Comparison of ENCODE assay signal across 21 mouse cellular contexts in the genomic region with DNA sequence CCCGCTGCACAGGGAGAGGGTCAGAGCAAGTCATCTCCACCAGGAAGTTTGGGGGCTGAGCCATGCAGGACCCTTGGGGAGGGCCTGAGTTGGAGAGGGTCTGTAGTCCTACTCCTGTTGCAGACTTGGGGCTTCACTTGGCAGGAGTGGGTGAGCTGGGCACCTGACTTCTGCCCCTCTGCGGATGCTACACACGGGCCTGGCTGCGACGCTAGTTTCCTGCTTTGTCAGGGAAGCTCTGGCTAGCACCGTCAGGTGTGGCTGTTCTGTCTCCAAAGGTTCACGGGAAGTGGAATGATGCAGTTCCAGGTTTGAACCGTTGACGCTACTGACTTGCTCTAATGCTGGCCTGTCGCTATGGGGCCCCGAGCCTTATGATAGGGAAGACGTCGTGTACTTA.
A peak's percentile ranks its signal among the peaks of the same experiment; 100 is the strongest.
DNase-seq lines count a peak whose midpoint lies in the region; ATAC-seq and TF ChIP-seq lines count a peak whose summit lies in the region.
"Had no signal": no experiment of that assay in that cellular context is flagged by ENCODE, and none has a peak within 500 bp of the region (broad histone marks: within the 10 kb centered on the region; RNA-seq: fewer than 3 reads in every experiment).

No protein-coding gene starts in this region.

- ATAC-seq in heart, embryonic 13.5 days (ENCODE audit: extremely low read depth, insufficient number of reproducible peaks, low FRiP score, low TSS enrichment): no peak
- no peak for ATAC-seq in kidney, embryonic 16.5 days (ENCODE audit: low FRiP score, low TSS enrichment)
- ATAC-seq in limb, embryonic 14.5 days (ENCODE audit: low FRiP score, low read depth): no peak
- ATAC-seq in stomach, embryonic 15.5 days (ENCODE audit: insufficient read depth, low FRiP score, low read depth): no peak
- ATAC-seq: forebrain, embryonic 16.5 days; liver, embryonic 12.5 days had no signal

- no peaks in the 10 kb centered on the region for H3K27me3 ChIP-seq in heart, embryonic 13.5 days (replicated peaks)
- H3K27me3 ChIP-seq in heart, embryonic 10.5 days (ENCODE audit: insufficient read depth, poor library complexity, severe bottlenecking): no peaks in the 10 kb centered on the region
- no peaks in the 10 kb centered on the region for H3K27me3 ChIP-seq in kidney, embryonic 16.5 days (ENCODE audit: insufficient read depth, low read length)
- H3K27me3 ChIP-seq in limb, embryonic 14.5 days (ENCODE audit: control insufficient read depth, insufficient read depth, low read length): no peaks in the 10 kb centered on the region
- H3K27me3 ChIP-seq in stomach, embryonic 15.5 days (replicated peaks): no peaks in the 10 kb centered on the region
- H3K27me3 ChIP-seq: embryonic facial prominence, embryonic 13.5 days; heart, embryonic 12.5 days; hindbrain, embryonic 15.5 days; liver, embryonic 12.5 days had no signal

- no peak overlapping the region for H3K27ac ChIP-seq in heart, embryonic 13.5 days (replicated peaks)
- H3K27ac ChIP-seq in heart, embryonic 10.5 days: no peak overlapping the region
- 0 out of 2 replicates have a peak overlapping the region, but pooled peaks have one; percentile 25 for H3K27ac ChIP-seq in kidney, embryonic 16.5 days (ENCODE audit: low read length)
- H3K27ac ChIP-seq in limb, embryonic 14.5 days (replicated peaks; ENCODE audit: low read depth, low read length): peak overlapping the region; percentile 77
- peak overlapping the region; percentile 80; the same call in 1 of the 2 replicates for H3K27ac ChIP-seq in stomach, embryonic 15.5 days
- H3K27ac ChIP-seq: hindbrain, embryonic 15.5 days; liver, embryonic 12.5 days had no signal

- H3K36me3 ChIP-seq in heart, embryonic 13.5 days: peaks cover 37% of the 10 kb centered on the region
- peaks cover 35% of the 10 kb centered on the region for H3K36me3 ChIP-seq in heart, embryonic 10.5 days
- H3K36me3 ChIP-seq in kidney, embryonic 16.5 days (ENCODE audit: insufficient read depth, low read length): peaks cover 23% of the 10 kb centered on the region
- peaks cover 35% of the 10 kb centered on the region for H3K36me3 ChIP-seq in limb, embryonic 14.5 days (ENCODE audit: control insufficient read depth, insufficient read depth, low read length)
- H3K36me3 ChIP-seq in stomach, embryonic 15.5 days: peaks cover 18% of the 10 kb centered on the region

- DNase-seq in heart, embryonic 10.5 days (ENCODE audit: low spot score): no peak
- no peak for DNase-seq in kidney, adult 9 months
- DNase-seq in limb, embryonic 14.5 days (ENCODE audit: low spot score): no peak
- no peak for DNase-seq in adipocyte (ENCODE audit: low spot score)
- no peak for DNase-seq in spleen, adult 12 weeks (ENCODE audit: low spot score)
- DNase-seq: adrenal gland, adult 8-10 months; cerebellum, adult 18-20 months; cerebellum, postnatal 25 days; kidney, adult 2 months; lung, adult 18-20 months; lung, postnatal 10 days; thymus, postnatal 25 days had no signal

- H3K9ac ChIP-seq in heart, embryonic 13.5 days: peak overlapping the region; percentile 3
- no peak overlapping the region for H3K9ac ChIP-seq in kidney, embryonic 16.5 days (replicated peaks; ENCODE audit: low read length)
- no peak overlapping the region for H3K9ac ChIP-seq in limb, embryonic 14.5 days (ENCODE audit: low read depth, low read length, severe bottlenecking)
- H3K9ac ChIP-seq in stomach, embryonic 15.5 days: no peak overlapping the region
- H3K9ac ChIP-seq: embryonic facial prominence, embryonic 13.5 days; heart, embryonic 12.5 days; hindbrain, embryonic 15.5 days; liver, embryonic 12.5 days had no signal

- WGBS in heart, embryonic 13.5 days: 86% methylated on average over 13 of the region's 13 CpGs
- WGBS in heart, embryonic 10.5 days: 89% methylated on average over 13 of the region's 13 CpGs
- 86% methylated on average over 13 of the region's 13 CpGs for WGBS in kidney, embryonic 16.5 days
- 90% methylated on average over 13 of the region's 13 CpGs for WGBS in limb, embryonic 14.5 days
- 89% methylated on average over 13 of the region's 13 CpGs for WGBS in stomach, embryonic 15.5 days

- TF ChIP-seq POLR2A in limb, embryonic 14.5 days (IDR thresholded peaks at IDR 0.05; ENCODE audit: borderline replicate concordance, extremely low read depth, insufficient read depth, insufficient read length): no peak

- H3K4me1 ChIP-seq in heart, embryonic 13.5 days: peaks cover 45% of the 10 kb centered on the region
- peaks cover 46% of the 10 kb centered on the region for H3K4me1 ChIP-seq in heart, embryonic 10.5 days
- peaks cover 48% of the 10 kb centered on the region for H3K4me1 ChIP-seq in kidney, embryonic 16.5 days (ENCODE audit: insufficient read depth, low read length)
- peaks cover 34% of the 10 kb centered on the region for H3K4me1 ChIP-seq in limb, embryonic 14.5 days (ENCODE audit: control insufficient read depth, insufficient read depth, low read length)
- H3K4me1 ChIP-seq in stomach, embryonic 15.5 days: peaks cover 48% of the 10 kb centered on the region

- no peaks in the 10 kb centered on the region for H3K9me3 ChIP-seq in heart, embryonic 13.5 days
- no peaks in the 10 kb centered on the region for H3K9me3 ChIP-seq in heart, embryonic 10.5 days
- no peaks in the 10 kb centered on the region for H3K9me3 ChIP-seq in kidney, embryonic 16.5 days (ENCODE audit: low read length)
- no peaks in the 10 kb centered on the region for H3K9me3 ChIP-seq in limb, embryonic 14.5 days (ENCODE audit: control insufficient read depth, low read length)
- no peaks in the 10 kb centered on the region for H3K9me3 ChIP-seq in stomach, embryonic 15.5 days
- H3K9me3 ChIP-seq: embryonic facial prominence, embryonic 13.5 days; heart, embryonic 12.5 days; hindbrain, embryonic 15.5 days; liver, embryonic 12.5 days; midbrain, embryonic 10.5 days had no signal

- no peak overlapping the region for H3K4me3 ChIP-seq in heart, embryonic 13.5 days
- H3K4me3 ChIP-seq in heart, embryonic 10.5 days: no peak overlapping the region
- no peak overlapping the region for H3K4me3 ChIP-seq in kidney, embryonic 16.5 days (ENCODE audit: low read length)
- H3K4me3 ChIP-seq in limb, embryonic 14.5 days (replicated peaks; ENCODE audit: low read length): no peak overlapping the region
- H3K4me3 ChIP-seq in stomach, embryonic 15.5 days (replicated peaks): no peak overlapping the region
- H3K4me3 ChIP-seq: embryonic facial prominence, embryonic 13.5 days; heart, embryonic 12.5 days; hindbrain, embryonic 15.5 days; liver, embryonic 12.5 days; midbrain, embryonic 10.5 days had no signal

- no peak overlapping the region for H3K4me2 ChIP-seq in heart, embryonic 13.5 days
- no peak overlapping the region for H3K4me2 ChIP-seq in kidney, embryonic 16.5 days (replicated peaks; ENCODE audit: low read depth, low read length)
- no peak overlapping the region for H3K4me2 ChIP-seq in limb, embryonic 14.5 days (replicated peaks; ENCODE audit: low read depth, low read length, severe bottlenecking)
- no peak overlapping the region for H3K4me2 ChIP-seq in stomach, embryonic 15.5 days
- H3K4me2 ChIP-seq: embryonic facial prominence, embryonic 13.5 days; heart, embryonic 12.5 days; hindbrain, embryonic 15.5 days; liver, embryonic 12.5 days had no signal

Comparison
In these comparisons a context has a peak if more than half of its experiments do, and no peak if none do; other contexts are left out.
1. H3K27ac ChIP-seq: peak in kidney, embryonic 16.5 days (single experiment), limb, embryonic 14.5 days (single experiment) and stomach, embryonic 15.5 days (single experiment); none in heart, embryonic 13.5 days (single experiment) and heart, embryonic 10.5 days (single experiment).